Mouse (Mus musculus) B cell, adult 2 months (primary cell): ENCODE results near the gene Slc7a6.
"Not testable (repeated sequence)": the region's sequence is repeated elsewhere in the genome, so short reads cannot be mapped to it uniquely, and the experiment has no call there.

Experiments used
- DNase-seq, 2 experiments: peaks; one replicate each; pipeline ENCODE4 v3.0.0; 2022

Slc7a6 gene

DNA sequence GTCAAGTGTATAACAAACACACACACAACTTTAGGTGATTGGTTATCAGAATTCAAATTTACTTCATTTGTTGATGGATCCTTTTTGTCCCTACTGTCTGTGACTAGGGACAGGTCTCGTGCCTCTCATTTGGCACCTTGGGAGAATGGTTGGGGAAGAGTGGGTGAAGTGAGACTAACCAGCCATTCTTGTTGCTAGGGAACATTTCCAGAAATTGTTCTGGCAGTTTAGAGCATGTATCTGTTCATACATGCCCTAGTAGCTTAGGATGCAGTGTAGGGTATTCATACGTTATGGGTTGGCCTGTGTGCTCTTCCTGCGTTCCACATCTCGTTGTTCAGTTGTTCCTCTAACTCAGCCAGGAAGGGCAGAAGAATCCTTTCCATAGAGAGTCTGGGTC lies 20.5 kb downstream of the Slc7a6 start:
- no peak for DNase-seq

DNA sequence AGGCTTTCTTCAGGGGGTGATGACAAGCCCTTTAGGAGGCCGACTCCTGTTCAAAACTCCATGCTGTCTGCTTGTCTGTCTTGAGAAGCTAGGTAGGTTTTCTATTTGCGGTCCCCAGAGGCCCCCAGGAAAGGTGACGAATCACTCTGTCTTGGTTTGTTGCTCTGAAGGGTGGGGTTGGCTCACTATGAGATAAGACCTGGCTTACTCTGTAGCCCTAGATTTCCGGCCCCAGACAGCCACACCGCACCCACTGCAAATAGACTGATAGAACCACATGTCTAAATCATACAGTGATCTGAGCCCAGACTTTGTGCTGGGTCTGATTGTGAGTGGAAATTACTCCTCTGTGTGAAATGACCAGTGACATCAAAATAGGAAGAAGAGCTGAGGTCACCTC lies 23.0 kb downstream of the Slc7a6 start:
- DNase-seq: no peak

DNA sequence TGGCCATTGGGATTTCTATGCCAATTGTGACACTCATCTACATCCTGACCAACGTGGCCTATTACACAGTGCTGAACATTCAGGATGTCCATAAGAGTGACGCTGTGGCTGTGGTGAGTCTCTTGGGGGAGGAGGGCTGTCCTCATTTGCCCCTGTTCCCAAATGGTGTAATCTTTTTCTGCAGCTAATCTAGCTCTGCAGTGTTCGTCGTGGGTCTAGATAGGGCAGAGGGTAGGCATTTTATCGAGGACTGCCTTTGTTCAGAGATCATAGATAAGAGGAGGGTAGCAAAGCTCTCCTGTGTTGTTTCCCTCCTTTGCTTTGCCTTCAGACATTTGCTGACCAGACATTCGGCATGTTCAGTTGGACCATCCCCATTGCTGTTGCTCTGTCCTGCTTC lies 24.5 kb downstream of the Slc7a6 start:
- DNase-seq: no peak

DNA sequence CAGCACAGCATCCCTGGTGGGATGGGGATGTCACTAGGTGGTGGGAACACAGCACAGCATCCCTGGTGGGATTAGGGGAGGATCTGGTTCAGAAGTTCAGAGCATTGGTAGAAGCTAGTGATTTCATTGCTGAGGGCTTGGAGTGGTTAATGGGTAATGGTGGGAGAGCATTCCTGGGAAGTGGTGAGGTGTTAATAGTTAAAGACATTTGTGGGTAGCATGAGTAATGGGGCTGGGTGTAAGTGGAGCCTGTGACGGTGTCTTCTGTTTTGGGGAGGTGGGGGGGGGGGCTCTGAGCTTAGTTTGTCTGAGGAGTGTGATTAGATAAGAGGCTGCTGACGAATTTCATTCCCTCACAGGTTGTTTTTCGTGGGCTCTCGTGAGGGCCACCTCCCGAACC lies 25.4 kb downstream of the Slc7a6 start:
- no peak for DNase-seq

DNA sequence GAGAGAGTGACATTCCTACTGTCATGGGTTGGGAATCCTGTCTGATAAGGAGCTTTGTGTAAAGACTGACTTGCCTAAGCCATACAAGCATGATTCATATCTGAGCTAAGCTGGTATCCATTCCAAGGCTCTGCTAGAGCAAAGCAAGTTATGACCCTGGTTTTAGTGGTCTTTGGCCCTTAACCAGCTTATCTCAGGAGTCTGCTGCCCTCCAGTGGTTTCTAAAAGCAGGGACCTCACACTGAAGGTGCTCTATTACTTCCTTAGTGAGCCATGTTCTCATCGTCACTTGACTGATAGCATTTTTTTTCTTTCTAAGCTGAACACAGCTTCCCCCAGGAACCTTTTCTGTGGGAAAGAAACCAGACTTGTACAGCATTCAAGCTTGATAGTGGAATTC lies 30.1 kb downstream of the Slc7a6 start:
- DNase-seq: peak; percentile 54 to 62

DNA sequence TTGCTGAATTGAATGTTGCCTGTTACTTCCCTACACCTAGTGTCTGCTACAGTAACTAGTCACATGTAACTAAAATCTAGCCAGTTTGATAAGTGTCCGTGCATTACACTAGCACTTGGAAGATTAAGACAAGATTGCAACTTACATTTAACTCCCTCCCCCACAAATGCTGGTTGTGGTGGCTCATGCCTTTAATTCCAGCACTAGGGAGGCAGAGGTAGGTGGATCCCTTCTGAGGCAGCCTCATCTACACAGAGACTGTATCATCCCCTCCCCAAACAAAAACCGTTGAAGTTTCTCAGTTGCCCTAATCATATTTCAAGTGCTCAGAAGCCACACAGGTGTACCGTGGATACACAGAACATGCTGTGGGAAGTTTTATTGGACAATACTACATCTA lies 30.9 kb downstream of the Slc7a6 start:
- DNase-seq: not testable (repeated sequence)

DNA sequence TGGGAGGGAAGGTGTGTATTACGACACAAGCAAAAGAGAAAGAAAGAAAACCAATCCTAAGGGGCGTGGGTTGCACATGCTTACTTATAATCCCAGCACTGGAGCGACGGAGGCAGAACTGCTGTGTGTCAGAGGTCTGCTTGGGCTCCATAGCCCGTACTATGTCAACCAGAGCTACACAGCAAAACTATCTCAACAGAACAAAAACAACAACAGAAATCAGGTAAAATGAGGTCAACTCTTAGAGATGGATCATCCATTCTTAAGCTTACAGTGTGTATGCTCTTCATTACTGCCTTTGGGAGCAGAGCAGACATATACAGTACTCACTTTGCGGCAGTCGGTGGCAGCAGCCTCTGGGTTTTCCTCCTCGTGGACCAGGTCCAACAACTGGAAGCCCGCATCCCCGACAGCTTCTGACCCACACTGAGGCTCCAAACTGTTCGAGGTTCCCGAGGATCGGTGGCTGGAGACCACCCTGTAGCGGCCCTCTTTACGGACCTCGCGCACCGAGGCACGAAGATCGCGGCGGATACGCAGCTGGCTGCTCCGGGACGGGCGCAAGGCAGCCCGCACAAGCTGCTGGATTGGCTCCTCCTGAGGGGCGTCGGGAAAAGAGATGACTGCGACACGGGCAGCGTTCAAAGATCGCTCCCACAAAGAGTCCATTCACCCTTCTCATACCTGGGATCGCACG lies 41.5 kb downstream of the Slc7a6 start:
- peak in 1 of 2 experiments; percentile 11 for DNase-seq

DNA sequence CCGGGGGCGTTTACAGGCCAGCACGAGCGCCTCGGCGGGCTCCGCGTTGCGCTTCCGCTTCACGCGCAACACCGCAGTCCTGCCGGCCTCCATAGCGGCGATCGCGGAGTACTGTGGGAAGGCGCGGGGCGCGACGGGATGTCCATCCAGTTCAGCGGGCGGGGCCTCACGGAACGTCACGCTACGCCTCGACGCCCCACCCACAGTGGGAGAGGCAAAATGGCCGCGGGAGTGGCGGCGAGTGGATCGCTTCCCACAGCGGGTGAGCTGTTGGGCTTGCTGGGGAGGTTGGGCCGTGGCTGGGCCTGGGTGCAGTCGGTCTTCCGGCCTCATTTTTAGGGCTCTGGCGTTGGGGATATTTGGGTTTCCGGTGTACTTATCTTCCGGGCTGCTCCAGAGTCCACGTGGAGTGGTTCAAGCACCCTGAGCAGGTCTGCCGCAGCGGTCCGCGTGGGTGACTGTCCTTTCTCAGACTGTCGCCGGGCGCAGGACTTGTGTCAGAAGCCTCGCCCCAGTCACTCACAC lies 42.2 kb downstream of the Slc7a6 start, which contains the start of the genes Slc7a6os and Prmt7:
Gene Slc7a6os, minus strand, starts transcription at position 115 of the 525 bp plus-strand sequence.
Gene Prmt7, plus strand, starts transcription at position 116 of the 525 bp plus-strand sequence.
- peak; percentile 94 for DNase-seq

DNA sequence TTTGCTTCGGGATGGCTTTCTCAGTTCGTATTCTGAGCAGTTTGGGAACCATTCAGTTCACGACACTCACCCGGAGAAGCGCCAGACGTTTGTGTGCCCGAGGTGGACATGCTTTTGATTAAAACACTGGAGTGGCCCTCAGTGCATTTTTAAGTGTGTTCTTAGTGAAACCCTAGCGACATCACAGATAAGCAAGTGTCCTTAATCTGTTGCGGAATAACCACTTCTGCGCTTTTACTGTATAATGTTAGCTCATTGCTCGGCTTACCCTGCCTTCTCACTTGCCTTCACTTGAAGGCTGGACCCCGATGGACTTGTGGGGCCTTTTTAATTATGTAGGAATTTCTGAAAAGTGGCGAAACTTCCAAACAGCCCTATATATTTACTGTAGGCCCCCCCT lies 42.8 kb downstream of the Slc7a6 start:
- no peak for DNase-seq

DNA sequence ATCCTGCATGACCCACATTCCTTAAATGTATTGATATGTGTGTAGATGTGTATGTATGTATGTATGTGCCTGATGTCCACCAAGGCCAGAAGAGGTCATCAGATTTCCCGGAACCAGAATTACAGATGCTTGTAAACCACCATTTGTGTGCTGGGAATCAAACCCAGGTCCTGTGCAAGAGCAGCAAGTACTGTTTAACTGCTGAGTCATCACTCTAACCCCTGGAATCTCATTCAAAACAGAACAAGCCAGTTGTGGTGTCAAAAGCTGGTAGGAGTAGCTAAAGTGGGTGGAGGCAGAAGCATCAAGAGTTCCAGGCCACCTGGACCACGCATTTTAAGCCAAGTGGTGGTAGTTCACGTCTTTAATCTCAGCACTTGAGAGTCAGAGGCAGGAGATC lies 45.3 kb downstream of the Slc7a6 start:
- no peak for DNase-seq

DNA sequence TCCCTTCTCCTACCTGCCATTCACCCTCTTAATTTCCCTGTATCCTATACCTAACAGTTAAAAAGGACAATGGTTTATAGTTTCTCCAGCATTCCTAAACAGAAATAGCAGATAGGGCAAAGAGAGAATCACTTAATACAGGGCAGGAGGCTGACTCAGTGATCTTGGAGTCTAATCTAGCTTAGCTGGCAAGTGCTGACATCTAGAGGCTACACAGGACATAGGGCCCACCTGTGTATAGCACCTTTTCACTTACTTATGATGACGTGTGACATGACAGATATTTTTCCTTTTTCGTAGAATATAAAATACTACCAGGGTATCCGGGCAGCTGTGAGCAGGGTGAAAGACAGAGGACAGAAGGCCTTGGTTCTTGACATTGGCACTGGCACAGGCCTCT lies 51.0 kb downstream of the Slc7a6 start:
- no peak for DNase-seq

DNA sequence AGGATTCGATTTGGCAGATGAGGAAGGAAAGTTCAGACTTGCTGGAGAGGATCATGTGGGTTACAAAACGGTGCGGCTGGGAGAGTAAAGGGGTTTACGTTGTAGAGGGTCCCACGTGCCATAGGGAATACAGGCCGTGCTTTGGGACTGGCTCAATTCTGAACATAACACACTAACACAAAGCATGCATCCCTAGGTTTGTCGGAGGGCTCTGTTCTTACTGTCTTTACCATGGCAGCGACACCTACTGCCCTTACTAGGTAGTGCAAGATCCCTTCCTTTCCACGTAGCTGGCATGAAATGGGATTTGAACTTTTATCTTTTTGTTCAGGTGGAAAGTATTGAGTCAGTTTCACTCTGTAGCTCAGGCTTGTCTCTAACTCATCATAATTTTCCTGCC lies 57.9 kb downstream of the Slc7a6 start:
- peak; percentile 61 to 67 for DNase-seq

DNA sequence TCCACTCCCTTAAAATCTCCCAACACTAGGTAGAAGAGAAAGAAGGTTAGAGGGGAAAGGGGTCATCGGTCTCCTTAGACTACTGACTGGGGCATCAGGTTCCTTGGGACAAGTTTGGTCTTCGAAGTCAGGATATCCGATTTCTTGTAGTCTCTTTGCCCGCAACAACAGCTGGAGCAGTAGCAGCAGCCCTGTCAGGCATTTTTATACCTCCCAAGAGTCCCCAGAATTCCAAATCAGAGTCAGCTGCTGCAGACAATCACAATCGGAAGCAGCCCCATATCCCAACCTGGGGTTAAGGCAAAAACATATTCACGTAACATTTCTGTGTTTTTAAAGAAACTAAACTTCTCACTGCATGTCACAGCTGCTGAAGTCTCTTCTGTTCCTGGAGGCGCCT lies 62.9 kb downstream of the Slc7a6 start:
- DNase-seq: no peak

DNA sequence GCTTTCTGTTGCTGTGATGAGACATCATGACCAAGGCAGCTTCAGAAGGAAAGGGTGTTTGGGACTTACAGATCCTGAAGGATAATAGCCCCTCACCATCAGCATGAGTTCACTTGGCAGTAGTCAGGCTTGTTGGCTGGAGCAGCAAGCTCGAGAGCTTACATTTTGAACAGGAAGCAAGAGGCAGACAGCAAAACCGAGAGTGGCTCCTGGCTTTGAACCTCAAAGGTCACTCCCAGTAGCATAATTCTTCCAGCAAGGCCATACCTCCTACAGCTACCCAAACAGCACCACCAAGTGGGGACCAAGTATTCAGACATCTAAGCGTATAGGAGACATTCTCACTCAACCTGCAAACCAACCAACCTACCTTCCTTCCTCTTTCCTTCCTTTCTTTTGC lies 64.1 kb downstream of the Slc7a6 start:
- DNase-seq: no peak

DNA sequence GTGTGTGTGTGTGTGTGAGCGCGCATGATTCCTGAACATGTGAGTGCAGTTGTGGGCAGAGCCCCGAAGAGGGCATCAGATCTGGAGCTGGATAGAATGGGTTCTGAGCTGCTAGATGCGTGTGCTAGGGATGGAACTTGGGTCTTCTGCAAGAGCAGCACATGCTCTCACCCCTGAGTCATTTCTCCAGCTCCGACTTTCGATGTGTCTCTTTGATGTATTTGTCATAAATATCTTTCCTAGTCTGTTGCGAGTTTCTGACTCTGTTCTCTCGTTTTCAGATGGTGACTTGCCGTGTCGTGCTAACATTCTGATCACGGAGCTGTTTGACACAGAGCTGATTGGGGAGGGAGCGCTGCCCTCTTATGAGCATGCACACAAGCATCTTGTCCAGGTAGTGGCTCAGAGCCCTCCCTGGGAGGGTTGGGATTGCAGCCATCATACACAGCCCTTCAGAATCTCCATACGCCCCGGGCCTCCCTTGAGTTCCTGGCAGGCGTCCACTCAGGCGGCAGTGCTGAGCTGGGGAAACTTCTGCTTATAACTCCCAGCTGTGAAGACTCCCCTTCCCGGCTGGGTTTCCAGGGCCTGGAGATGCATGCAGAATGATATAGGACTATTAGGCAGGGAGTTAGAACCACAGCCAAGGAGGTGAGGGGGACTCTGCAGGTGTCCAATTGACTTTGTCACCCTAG lies 66.1 kb downstream of the Slc7a6 start:
- no peak for DNase-seq

DNA sequence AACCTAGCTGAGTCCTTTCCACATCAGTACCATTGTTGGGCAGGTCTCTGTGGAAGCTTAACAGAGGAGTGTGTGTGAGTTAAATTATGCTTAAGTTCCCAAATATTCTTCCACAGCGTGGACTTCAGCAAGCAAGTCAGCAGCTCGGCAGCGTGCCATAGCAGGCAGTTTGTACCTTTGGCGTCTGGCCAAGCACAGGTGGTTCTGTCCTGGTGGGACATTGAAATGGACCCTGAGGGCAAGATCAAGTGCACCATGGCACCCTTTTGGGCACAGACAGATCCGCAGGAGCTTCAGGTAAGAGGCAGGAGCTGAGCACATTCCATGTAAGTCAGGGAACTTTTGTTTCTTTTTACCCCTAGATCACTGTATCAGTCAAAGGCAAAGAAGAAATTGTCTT lies 68.4 kb downstream of the Slc7a6 start:
- no peak for DNase-seq
